Mouse (Mus musculus): ENCODE measurements around the gene Ttk. TPM values are rescaled to one million over a fixed set of nuclear protein-coding genes. Genes with fewer than 3 reads are reported as not detected.

Ttk gene
- polyA plus RNA-seq (2012; rRNA removed; ENCODE audit: low replicate concordance) = 0.19 and 0.29 TPM in 2 replicates

GRCm38 (mm10) chr9:83833811-83834747 lies at the start of gene Ttk:
TSS of gene Ttk (plus strand) at chr9:83834689.

GRCm38 (mm10) chr9:83805977-83806815 lies 28.3 kb upstream of the Ttk start, which contains the start of gene Elovl4:
TSS of gene Elovl4 (minus strand) at chr9:83806277.

Other genes starting within 250 kb of the Ttk start
- 0.42 TPM in 1 of 2 replicates, not detected in the other for gene Elovl4, start 28.4 kb upstream of the Ttk start, polyA plus RNA-seq (2012; rRNA removed; ENCODE audit: low replicate concordance)
- 2.4 and 4.3 TPM in 2 replicates for gene Bckdhb, start 90.5 kb downstream of the Ttk start, polyA plus RNA-seq (2012; rRNA removed; ENCODE audit: low replicate concordance)

Measured in duodenum, adult 2 months (tissue).